Mouse (Mus musculus): ENCODE results near the gene Il5ra.

Il5ra gene

GRCm38 (mm10) chr6:106740244-106740825 is 8.5 kb downstream of the Il5ra start:
- no peak for DNase-seq (ENCODE audit: low read depth, low spot score)

DNA sequence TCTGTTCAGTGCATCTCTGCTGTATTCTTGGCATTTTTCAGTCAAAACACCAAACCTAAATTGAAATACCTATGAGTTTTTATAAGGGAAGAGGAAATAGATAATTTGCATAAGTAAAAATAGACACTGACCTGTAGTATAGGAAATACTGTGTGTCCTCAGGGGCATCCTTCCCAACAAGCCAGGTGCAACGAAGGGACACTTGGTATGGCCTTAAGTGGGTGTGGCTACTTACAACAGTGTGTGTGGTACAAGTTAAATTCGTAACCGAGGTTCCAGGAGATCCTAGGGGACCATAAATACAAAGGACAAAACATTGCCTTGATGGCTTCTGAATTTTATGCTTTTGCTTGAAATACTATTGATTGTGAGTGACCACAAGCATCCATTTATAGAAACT is 10.6 kb downstream of the Il5ra start:
- DNase-seq (ENCODE audit: low read depth, low spot score), result no peak

GRCm38 (mm10) chr6:106732563-106732962 is 16.3 kb downstream of the Il5ra start:
- DNase-seq (ENCODE audit: low read depth, low spot score), result no peak

DNA sequence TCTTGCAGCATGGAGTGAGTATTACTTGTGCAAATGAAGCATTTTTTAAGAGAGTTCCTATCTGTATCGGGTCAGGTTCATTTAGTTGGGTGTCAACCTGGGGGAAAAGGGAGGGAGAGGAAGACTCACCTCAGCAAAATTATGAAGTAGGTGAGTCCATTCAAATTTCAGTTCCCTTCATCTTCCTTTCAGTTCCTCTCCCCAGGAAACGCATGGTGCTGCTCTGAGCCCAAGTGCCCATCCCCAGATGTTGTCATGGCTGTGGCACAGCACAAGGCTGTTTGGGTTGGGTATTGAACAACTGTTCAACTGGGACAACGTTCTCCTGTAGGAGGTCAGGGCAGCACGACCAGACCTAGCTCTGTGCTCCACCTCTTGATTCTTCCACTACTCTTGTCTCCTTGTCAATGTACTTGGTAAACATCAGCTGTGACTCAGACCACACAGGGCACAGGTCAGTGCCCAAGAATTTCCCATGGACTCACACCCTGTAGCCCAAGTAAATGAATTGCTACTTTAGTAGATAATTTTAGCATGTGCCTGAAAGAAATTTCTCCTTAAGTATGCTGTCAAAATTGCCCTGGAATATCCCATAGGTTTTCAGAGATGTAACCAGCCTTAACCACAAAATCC is 19.0 kb downstream of the Il5ra start:
- no peak for DNase-seq (ENCODE audit: low read depth, low spot score)

GRCm38 (mm10) chr6:106727703-106728102 is 21.1 kb downstream of the Il5ra start:
- DNase-seq (ENCODE audit: low read depth, low spot score), result no peak

- no peak for DNase-seq (ENCODE audit: low read depth, low spot score)
These were observed 22.8 kb downstream of the Il5ra start for GRCm38 (mm10) chr6:106726078-106726477.

DNA sequence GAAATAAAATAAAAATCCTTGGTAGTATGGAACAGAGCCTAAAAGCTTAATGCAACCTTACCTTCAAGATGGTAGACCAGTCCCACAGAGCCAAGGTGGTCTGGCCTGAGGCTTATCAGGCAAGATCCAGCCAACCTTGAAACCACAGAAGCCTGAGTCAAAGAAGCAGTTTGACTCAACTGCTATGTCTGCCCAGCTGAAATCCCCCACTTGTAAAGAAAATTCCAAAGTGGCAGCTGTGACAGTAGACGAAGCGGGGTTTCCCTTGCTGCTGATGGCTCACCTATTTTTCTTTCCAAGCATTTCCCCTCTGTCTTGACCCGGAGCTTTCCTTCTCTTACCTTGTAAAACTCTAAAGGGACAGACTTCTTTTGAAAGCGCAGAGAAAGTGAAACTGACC is 23.2 kb downstream of the Il5ra start:
- DNase-seq (ENCODE audit: low read depth, low spot score), result no peak

DNA sequence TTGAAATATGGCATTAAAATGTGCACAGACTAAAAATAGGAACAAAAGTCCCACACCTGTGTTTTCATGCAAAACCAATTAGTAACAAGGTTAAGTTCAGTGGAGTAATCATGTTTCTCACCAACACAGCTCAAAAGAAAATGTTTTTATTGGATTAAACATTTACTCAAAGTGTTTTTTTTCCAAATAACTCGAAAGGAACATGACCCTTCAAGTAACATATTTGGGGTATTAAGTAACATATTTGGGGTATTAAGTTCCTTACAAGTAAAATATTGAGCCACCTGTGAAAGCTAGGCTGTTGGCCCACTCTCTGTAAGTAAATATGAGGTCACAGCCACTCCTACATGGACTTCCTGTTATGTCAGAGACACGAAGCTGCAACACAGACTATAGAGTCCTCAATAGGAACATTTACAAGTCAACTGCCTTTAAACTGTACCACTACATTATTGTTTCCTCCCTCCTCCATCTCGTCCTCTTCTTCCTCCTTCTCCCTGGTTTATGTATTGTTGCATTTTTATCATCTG is 43.3 kb downstream of the Il5ra start:
- DNase-seq (ENCODE audit: low read depth, low spot score), result no peak

GRCm38 (mm10) chr6:106701931-106702330 is 46.9 kb downstream of the Il5ra start:
- DNase-seq (ENCODE audit: low read depth, low spot score), result no peak

DNA sequence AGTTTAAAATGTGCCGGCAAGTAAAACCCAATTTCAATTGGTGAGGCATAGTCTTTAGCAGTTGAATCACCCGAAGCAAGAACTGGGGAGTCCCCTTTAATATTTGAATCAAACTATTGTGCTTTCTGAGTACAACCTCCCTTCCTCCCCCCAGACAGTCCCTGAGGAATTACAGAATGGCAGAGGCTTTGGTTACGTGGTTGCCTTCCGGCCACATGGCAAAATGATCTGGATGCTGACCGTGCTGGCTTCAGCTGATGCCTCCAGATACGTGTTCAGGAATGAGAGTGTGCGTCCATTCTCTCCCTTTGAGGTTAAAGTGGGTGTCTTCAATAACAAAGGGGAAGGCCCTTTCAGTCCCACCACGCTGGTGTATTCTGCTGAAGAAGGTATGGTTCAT is 73.3 kb downstream of the Il5ra start:
- no peak for DNase-seq (ENCODE audit: low read depth, low spot score)

GRCm38 (mm10) chr6:106663780-106664651 is 84.8 kb downstream of the Il5ra start:
- peak; percentile 79 for DNase-seq (ENCODE audit: low read depth, low spot score)

All from ES-CJ7 (cell line).